Mouse (Mus musculus) heart, postnatal 0 days (tissue): ENCODE measurements around the gene Ilk. TPM values are rescaled to one million over a fixed set of nuclear protein-coding genes. Genes with fewer than 3 reads are reported as not detected.
A peak's percentile ranks its signal among the peaks of the same experiment; 100 is the strongest.

Experiments
- ATAC-seq: fragments of 200-750 bp; cut with Nextera tagmentation; 2 replicates; pipeline ENCODE4 v1.8.0; 2017; ENCODE audit warnings: low read depth, moderate number of reproducible peaks, moderate library complexity; ENCODE audit not compliant: insufficient read depth
- DNase-seq: peaks from one replicate; pipeline ENCODE4 v3.0.0-alpha.2; 2016; ENCODE audit warnings: low spot score
- H3K27ac ChIP-seq: fragments of 300-500 bp; sonication (generic); 2 replicates; pipeline ENCODE4 v1.5.1; 2014; ENCODE audit warnings: low read depth, mild to moderate bottlenecking
- H3K27me3 ChIP-seq: fragments of 300-500 bp; sonication (generic); 2 replicates; pipeline ENCODE4 v1.6.1; 2014; ENCODE audit warnings: low read length, mixed read lengths; ENCODE audit not compliant: control insufficient read depth, insufficient read depth
- H3K36me3 ChIP-seq: fragments of 300-500 bp; sonication (generic); replicated peaks from 2 replicates; pipeline ENCODE4 v1.6.1; 2014; ENCODE audit warnings: low read length, mixed read lengths; ENCODE audit not compliant: control insufficient read depth, insufficient read depth
- H3K4me1 ChIP-seq: fragments of 300-500 bp; sonication (generic); 2 replicates; pipeline ENCODE4 v1.6.1; 2014; ENCODE audit warnings: antibody characterized with exemption; ENCODE audit not compliant: control insufficient read depth, insufficient read depth
- H3K4me2 ChIP-seq: fragments of 300-500 bp; sonication (generic); 2 replicates; pipeline ENCODE4 v1.6.1; 2014; ENCODE audit warnings: low read depth, mild to moderate bottlenecking, low read length, moderate library complexity
- H3K4me3 ChIP-seq: fragments of 300-500 bp; sonication (generic); 2 replicates; pipeline ENCODE4 v1.5.1; 2014; ENCODE audit warnings: low read depth, low read length
- H3K9ac ChIP-seq: fragments of 300-500 bp; sonication (generic); replicated peaks from 2 replicates; pipeline ENCODE4 v1.6.1; 2014; ENCODE audit warnings: low read depth, low read length, mixed read lengths
- H3K9me3 ChIP-seq: fragments of 300-500 bp; sonication (generic); replicated peaks from 2 replicates; pipeline ENCODE4 v1.6.1; 2016; ENCODE audit warnings: low read length; ENCODE audit not compliant: control insufficient read depth
- CTCF ChIP-seq: IDR thresholded peaks from 2 replicates; pipeline ENCODE4 v1.5.1; 2016; ENCODE audit warnings: antibody characterized with exemption, control low read depth, low read depth
- EP300 ChIP-seq: IDR thresholded peaks from 2 replicates; pipeline ENCODE4 v1.6.1; 2016; ENCODE audit warnings: antibody characterized with exemption, low read depth
- WGBS: fragments of 180-500 bp; shearing (Covaris S2); extraction: QIAGEN DNeasy Blood & Tissue Kit; methylation state at CpG from one replicate; pipeline ENCODE4 v1.1.7; 2014; 5-methylcytosine and 5-hydroxymethylcytosine counted together
- polyA plus RNA-seq: library from polyadenylated mRNA; unstranded; fragments of >200 nt; fragmentation: Nextera tagmentation; extraction: Ambion mirVana; gene quantifications from 2 replicates; pipeline ENCODE4 v1.2.1, GENCODE M21; 2015
- total RNA-seq: library from RNA; depleted of rRNA; stranded (reverse); fragments of >200 nt; gene quantifications from 2 replicates; pipeline ENCODE4 v1.2.3, GENCODE M21; 2014; ENCODE audit warnings: low replicate concordance

Ilk gene
- total and polyA plus RNA-seq, 2 experiments from 2014 or later = 228 to 276 TPM

- no peaks in the 10 kb centered on the region for H3K36me3 ChIP-seq
- H3K4me2 ChIP-seq = peak overlapping the region; percentile 8; the same call in 1 of the 2 replicates
- no peak for DNase-seq
- peak overlapping the region; percentile 76 for H3K27ac ChIP-seq
- H3K4me3 ChIP-seq = no peak overlapping the region
- H3K9ac ChIP-seq = no peak overlapping the region
- TF ChIP-seq CTCF (no peak), EP300 (no peak)
- no peaks in the 10 kb centered on the region for H3K27me3 ChIP-seq
- peak; percentile 59 for ATAC-seq
- H3K4me1 ChIP-seq = no peaks in the 10 kb centered on the region
- H3K9me3 ChIP-seq = no peaks in the 10 kb centered on the region
- 20% methylated on average over 4 of the region's 4 CpGs for WGBS
Measured at GRCm38 (mm10) chr7:105778553-105779265, 42.3 kb downstream of the Ilk start.

GRCm38 (mm10) chr7:105783861-105784260 lies 47.5 kb downstream of the Ilk start:
- Histone ChIP-seq H3K9ac (no peak overlapping the region), H3K27ac (0 out of 2 replicates have a peak overlapping the region, but pooled peaks have one; percentile 11), H3K4me1 (no peaks in the 10 kb centered on the region), H3K36me3 (no peaks in the 10 kb centered on the region), H3K4me3 (no peak overlapping the region), H3K4me2 (no peak overlapping the region), H3K9me3 (no peaks in the 10 kb centered on the region), H3K27me3 (peaks cover 21% of the 10 kb centered on the region)
- WGBS = 40% methylated on average over 4 of the region's 4 CpGs
- ATAC-seq = no peak
- TF ChIP-seq CTCF = no peak
- DNase-seq = no peak

GRCm38 (mm10) chr7:105784556-105784955 lies 48.2 kb downstream of the Ilk start:
- ATAC-seq (no peak), DNase-seq (no peak)
- 24% methylated on average over 4 of the region's 4 CpGs for WGBS
- no peak overlapping the region for H3K9ac ChIP-seq
- no peak overlapping the region for H3K4me3 ChIP-seq
- H3K27me3 ChIP-seq = peaks cover 21% of the 10 kb centered on the region
- H3K9me3 ChIP-seq = no peaks in the 10 kb centered on the region
- 0 out of 2 replicates have a peak overlapping the region, but pooled peaks have one; percentile 11 for H3K27ac ChIP-seq
- no peaks in the 10 kb centered on the region for H3K4me1 ChIP-seq
- TF ChIP-seq EP300 (no peak), CTCF (no peak)
- H3K4me2 ChIP-seq = peak overlapping the region; percentile 7; the same call in 1 of the 2 replicates
- H3K36me3 ChIP-seq = no peaks in the 10 kb centered on the region

GRCm38 (mm10) chr7:105786506-105787284 lies 50.3 kb downstream of the Ilk start:
- peak overlapping the region; percentile 67 for H3K4me2 ChIP-seq
- H3K36me3 ChIP-seq = no peaks in the 10 kb centered on the region
- H3K4me3 ChIP-seq = peak overlapping the region; percentile 78
- TF ChIP-seq EP300 (no peak), CTCF (no peak)
- peak overlapping the region; percentile 90 for H3K27ac ChIP-seq
- 11% methylated on average over 20 of the region's 20 CpGs for WGBS
- peak; percentile 33; the same call in 1 of the 2 replicates for ATAC-seq
- H3K27me3 ChIP-seq = peaks cover 21% of the 10 kb centered on the region
- no peak for DNase-seq
- no peaks in the 10 kb centered on the region for H3K9me3 ChIP-seq
- H3K9ac ChIP-seq = peak overlapping the region; percentile 76
- no peaks in the 10 kb centered on the region for H3K4me1 ChIP-seq

GRCm38 (mm10) chr7:105787285-105788140 lies 51.1 kb downstream of the Ilk start, which contains the start of gene Dchs1:
Gene Dchs1 (minus strand): TSS chr7:105787654.
- peaks cover 21% of the 10 kb centered on the region for H3K27me3 ChIP-seq

More at GRCm38 (mm10) chr7:105787285-105788140, 51.1 kb downstream of the Ilk start, which contains the start of gene Dchs1:
- Histone ChIP-seq H3K4me1 (no peaks in the 10 kb centered on the region), H3K36me3 (no peaks in the 10 kb centered on the region), H3K9me3 (no peaks in the 10 kb centered on the region), H3K4me2 (peak within 1 kb of the TSS; percentile 67), H3K9ac (peak within 1 kb of the TSS; percentile 76), H3K4me3 (peak within 1 kb of the TSS; percentile 78), H3K27ac (peak within 1 kb of the TSS; percentile 90)
- ATAC-seq = peak; percentile 60
- no peak for DNase-seq
- TF ChIP-seq CTCF (no peak), EP300 (no peak)
- under 1% methylated on average over 53 of the region's 97 CpGs for WGBS
